Mouse (Mus musculus): ENCODE data around the gene Olfr461. TPM values are rescaled to one million over a fixed set of nuclear protein-coding genes. Genes with fewer than 3 reads are reported as not detected.

The Olfr461 gene
- polyA plus RNA-seq, 1 experiment from 2014 or later = 0.07 TPM

DNA sequence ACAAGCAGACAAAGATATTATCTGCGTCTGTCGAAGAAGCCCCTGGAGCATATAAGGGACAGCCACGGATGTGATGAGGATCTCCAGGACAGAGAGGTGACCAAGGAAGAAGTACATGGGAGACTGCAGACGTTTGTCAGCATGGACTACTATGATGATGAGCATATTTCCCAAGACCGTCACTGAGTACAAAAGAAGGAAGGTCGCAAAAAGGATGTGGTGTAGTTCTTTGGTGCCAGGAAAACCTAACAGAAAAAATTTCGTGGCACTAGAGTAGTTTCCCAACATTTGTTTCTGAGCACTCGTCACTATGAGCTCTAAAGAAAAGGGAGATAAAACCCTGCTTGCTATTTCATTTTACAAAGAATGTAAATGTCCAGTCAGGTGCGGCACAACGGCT lies 10.2 kb downstream of the Olfr461 start:
- 89% methylated on average over 10 of the region's 10 CpGs for WGBS
- Histone ChIP-seq H3K9ac (ENCODE audit: low read depth, low read length) (no peak overlapping the region), H3K27ac (ENCODE audit: low read depth, low read length) (no peak overlapping the region), H3K4me2 (replicated peaks; ENCODE audit: low read depth, low read length) (no peak overlapping the region), H3K36me3 (ENCODE audit: control insufficient read depth, insufficient read depth, low read length) (no peaks in the 10 kb centered on the region), H3K4me3 (ENCODE audit: low read length) (no peak overlapping the region), H3K27me3 (ENCODE audit: control insufficient read depth, insufficient read depth, low read length) (no peaks in the 10 kb centered on the region), H3K4me1 (ENCODE audit: control insufficient read depth, insufficient read depth, low read length) (no peaks in the 10 kb centered on the region), H3K9me3 (ENCODE audit: control insufficient read depth, low read length) (no peaks in the 10 kb centered on the region)
- ATAC-seq (ENCODE audit: low FRiP score, low TSS enrichment) = no peak

DNA sequence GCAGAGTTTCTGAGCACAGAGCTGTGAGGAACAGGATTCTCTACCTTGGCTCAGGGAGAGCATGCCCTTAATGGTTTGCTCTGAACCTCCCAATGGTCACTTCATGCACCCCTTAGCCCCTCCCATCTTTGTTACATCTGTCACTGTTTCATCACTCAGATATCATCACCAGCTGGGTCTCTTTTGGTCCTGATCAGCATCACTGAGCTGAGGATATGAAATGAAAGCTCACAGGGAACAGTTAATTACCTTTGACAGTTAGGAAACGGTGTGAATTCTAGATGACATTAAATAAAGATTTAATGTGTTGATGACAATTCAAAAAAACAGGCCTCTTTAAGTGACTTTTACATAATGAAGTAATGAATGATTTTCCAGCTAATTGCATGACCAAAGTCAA lies 35.4 kb downstream of the Olfr461 start, which contains the start of gene Prss37:
Prss37 (minus strand) TSS at position 101 of the 400 bp plus-strand sequence.
- 62% methylated on average over 1 of the region's 1 CpGs for WGBS
- Histone ChIP-seq H3K4me2 (replicated peaks; ENCODE audit: low read depth, low read length) (no peak within 1 kb of the TSS), H3K9ac (ENCODE audit: low read depth, low read length) (no peak within 1 kb of the TSS), H3K4me1 (ENCODE audit: control insufficient read depth, insufficient read depth, low read length) (no peaks in the 10 kb centered on the region), H3K27ac (ENCODE audit: low read depth, low read length) (no peak within 1 kb of the TSS), H3K27me3 (ENCODE audit: control insufficient read depth, insufficient read depth, low read length) (no peaks in the 10 kb centered on the region), H3K9me3 (ENCODE audit: control insufficient read depth, low read length) (no peaks in the 10 kb centered on the region), H3K36me3 (ENCODE audit: control insufficient read depth, insufficient read depth, low read length) (no peaks in the 10 kb centered on the region), H3K4me3 (ENCODE audit: low read length) (no peak within 1 kb of the TSS)
- no peak for ATAC-seq (ENCODE audit: low FRiP score, low TSS enrichment)

DNA sequence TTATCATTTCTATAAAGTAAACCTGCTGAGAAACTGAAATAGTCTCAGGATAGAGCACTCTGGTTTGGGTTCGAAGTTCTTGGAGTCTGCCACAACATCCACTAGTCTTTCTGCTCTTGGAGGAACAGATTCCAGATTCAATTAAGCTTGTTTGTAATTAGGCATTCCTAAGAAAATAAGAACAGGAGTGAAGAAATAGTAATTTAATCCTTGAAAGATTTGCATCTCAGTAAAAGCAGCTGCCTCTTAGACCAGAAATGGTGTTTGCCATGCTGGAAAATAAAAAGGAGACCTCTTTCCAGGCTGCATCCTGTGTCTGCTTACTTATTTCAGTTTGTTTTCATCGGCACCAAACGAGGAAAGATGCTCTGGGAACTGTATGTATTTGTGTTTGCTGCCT lies 61.6 kb downstream of the Olfr461 start, which contains the start of gene Tas2r108:
Tas2r108 (plus strand) TSS at position 301 of the 400 bp plus-strand sequence.
- no peaks in the 10 kb centered on the region for H3K9me3 ChIP-seq (ENCODE audit: control insufficient read depth, low read length)

More for the DNA sequence above, 61.6 kb downstream of the Olfr461 start, which contains the start of gene Tas2r108:
- H3K4me3 ChIP-seq (ENCODE audit: low read length) = no peak within 1 kb of the TSS
- H3K4me1 ChIP-seq (ENCODE audit: control insufficient read depth, insufficient read depth, low read length) = no peaks in the 10 kb centered on the region
- H3K36me3 ChIP-seq (ENCODE audit: control insufficient read depth, insufficient read depth, low read length) = no peaks in the 10 kb centered on the region
- ATAC-seq (ENCODE audit: low FRiP score, low TSS enrichment) = no peak
- H3K27ac ChIP-seq (ENCODE audit: low read depth, low read length) = no peak within 1 kb of the TSS
- H3K9ac ChIP-seq (ENCODE audit: low read depth, low read length) = no peak within 1 kb of the TSS
- WGBS = 84% methylated on average over 3 of the region's 3 CpGs
- H3K4me2 ChIP-seq (replicated peaks; ENCODE audit: low read depth, low read length) = no peak within 1 kb of the TSS
- no peaks in the 10 kb centered on the region for H3K27me3 ChIP-seq (ENCODE audit: control insufficient read depth, insufficient read depth, low read length)

Other genes starting within 250 kb of the Olfr461 start
- gene Agk, start 229.9 kb downstream of the Olfr461 start, polyA plus RNA-seq (2014; fragmentation: Nextera tagmentation; extraction: Ambion mirVana) = 47.3 and 56.0 TPM in 2 replicates
- 14.0 and 17.7 TPM in 2 replicates for gene E330009J07Rik, start 118.9 kb downstream of the Olfr461 start, polyA plus RNA-seq (2014; fragmentation: Nextera tagmentation; extraction: Ambion mirVana)
- 0.09 TPM in 1 of 2 replicates, not detected in the other for gene Wee2, start 116.0 kb downstream of the Olfr461 start, polyA plus RNA-seq (2014; fragmentation: Nextera tagmentation; extraction: Ambion mirVana)
- 177 and 241 TPM in 2 replicates for gene Ssbp1, start 83.7 kb downstream of the Olfr461 start, polyA plus RNA-seq (2014; fragmentation: Nextera tagmentation; extraction: Ambion mirVana)
- not detected in 2 replicates for gene Tas2r137, start 63.8 kb downstream of the Olfr461 start, polyA plus RNA-seq (2014; fragmentation: Nextera tagmentation; extraction: Ambion mirVana)
- gene Tas2r108, start 61.5 kb downstream of the Olfr461 start, polyA plus RNA-seq (2014; fragmentation: Nextera tagmentation; extraction: Ambion mirVana) = not detected in 2 replicates
- gene Prss37, start 35.5 kb downstream of the Olfr461 start, polyA plus RNA-seq (2014; fragmentation: Nextera tagmentation; extraction: Ambion mirVana) = not detected in 2 replicates
- gene Olfr460, start 14.4 kb upstream of the Olfr461 start, polyA plus RNA-seq (2014; fragmentation: Nextera tagmentation; extraction: Ambion mirVana) = not detected in 2 replicates
- 0.34 and 0.43 TPM in 2 replicates for gene Clec5a, start 30.8 kb upstream of the Olfr461 start, polyA plus RNA-seq (2014; fragmentation: Nextera tagmentation; extraction: Ambion mirVana)
- gene Tas2r138, start 58.3 kb upstream of the Olfr461 start, polyA plus RNA-seq (2014; fragmentation: Nextera tagmentation; extraction: Ambion mirVana) = not detected in 2 replicates
- 0.40 and 1.4 TPM in 2 replicates for gene Mgam, start 73.8 kb upstream of the Olfr461 start, polyA plus RNA-seq (2014; fragmentation: Nextera tagmentation; extraction: Ambion mirVana)

Measured in kidney, embryonic 14.5 days (tissue).